Mouse (Mus musculus) bone marrow, adult 2 months (tissue): ENCODE data around the gene Mex3a.

Experiments used
- CTCF ChIP-seq: fragments of 200-500 bp; IDR thresholded peaks from 2 replicates; pipeline ENCODE4 v1.5.1; 2011; ENCODE audit warnings: low read length, control low read depth; ENCODE audit not compliant: control insufficient read depth, insufficient read depth
- POLR2A ChIP-seq: fragments of 200-500 bp; IDR thresholded peaks from 2 replicates; pipeline ENCODE4 v1.6.1; 2011; ENCODE audit warnings: low read depth, mild to moderate bottlenecking, control low read depth, low read length, borderline replicate concordance; ENCODE audit not compliant: control insufficient read depth

DNA sequence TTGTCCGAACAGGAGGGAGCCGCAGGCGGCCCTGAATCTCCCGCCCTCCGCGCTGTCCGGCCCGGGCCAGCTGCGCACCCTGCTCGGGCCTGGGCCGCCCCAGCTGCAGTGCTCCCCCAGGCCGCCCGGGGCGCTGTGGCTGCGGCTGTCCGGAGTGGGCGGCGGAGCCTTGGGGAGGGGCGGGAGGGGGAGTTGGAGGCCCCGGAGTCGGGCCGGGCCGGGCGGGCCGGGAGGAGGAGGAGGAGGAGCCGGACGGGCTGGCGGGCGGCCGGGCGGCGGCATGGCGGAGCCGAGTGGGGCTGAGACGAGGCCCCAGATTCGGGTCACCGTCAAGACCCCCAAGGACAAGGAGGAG is 21.3 kb downstream of the Mex3a start, which contains the start of gene Ubqln4:
- TF ChIP-seq CTCF (peak; percentile 66), POLR2A (peak; percentile 44; the same call in 1 of the 2 replicates)
